Mouse (Mus musculus): ENCODE data around the gene Tenm3. TPM values are rescaled to one million over a fixed set of nuclear protein-coding genes. Genes with fewer than 3 reads are reported as not detected.

The Tenm3 gene
- total and polyA plus RNA-seq, 3 experiments, result 0.03 to 0.08 (median 0.07) TPM

GRCm38 (mm10) chr8:48437523-48438207 is 406.1 kb downstream of the Tenm3 start:
- no peak for DNase-seq (ENCODE audit: extremely low read depth)
- Histone ChIP-seq H3K27me3 (replicated peaks) (no peaks in the 10 kb centered on the region), H3K79me2 (replicated peaks; ENCODE audit: control insufficient read depth, extremely low read depth, insufficient read depth, poor library complexity, severe bottlenecking) (no peaks in the 10 kb centered on the region), H3K9ac (ENCODE audit: insufficient read depth, low read depth) (no peak overlapping the region), H3K27ac (ENCODE audit: insufficient read depth, low read depth) (no peak overlapping the region), H3K9me3 (replicated peaks; ENCODE audit: low read length) (peaks cover 39% of the 10 kb centered on the region), H3K36me3 (replicated peaks in 1 of 2; ENCODE audit: control insufficient read depth in 1 of 2, insufficient read depth in 1 of 2, low read length in 1 of 2) (no peaks in the 10 kb centered on the region), H3K4me1 (ENCODE audit: control insufficient read depth in 1 of 2, insufficient read depth in 2 of 2) (no peaks in the 10 kb centered on the region), H3K4me3 (replicated peaks in 1 of 3; ENCODE audit: low read depth in 2 of 3, low read length in 2 of 3, poor library complexity in 1 of 3) (no peak overlapping the region), H3K4me2 (ENCODE audit: insufficient read depth, low read depth, poor library complexity, severe bottlenecking) (no peak overlapping the region)
- dilution Hi-C loops (cut with MboI; ENCODE audit: extremely low pct_ligation_motif_present, extremely low pct_unique_long_range_greater_than_20kb, low sequenced_read_pairs), result no loop called here
- TF ChIP-seq MAX (IDR thresholded peaks at IDR 0.05; ENCODE audit: low read length), result no peak
- in situ Hi-C loops (cut with MboI; ENCODE audit: low pct_ligation_motif_present, low pct_unique_long_range_greater_than_20kb, low sequenced_read_pairs), result no loop called here

- Histone ChIP-seq H3K4me3 (replicated peaks in 1 of 3; ENCODE audit: low read depth in 2 of 3, low read length in 2 of 3, poor library complexity in 1 of 3) (no peak overlapping the region), H3K27ac (ENCODE audit: insufficient read depth, low read depth) (no peak overlapping the region), H3K36me3 (replicated peaks in 1 of 2; ENCODE audit: control insufficient read depth in 1 of 2, insufficient read depth in 1 of 2, low read length in 1 of 2) (no peaks in the 10 kb centered on the region), H3K9ac (ENCODE audit: insufficient read depth, low read depth) (no peak overlapping the region), H3K9me3 (replicated peaks; ENCODE audit: low read length) (peaks cover 60% of the 10 kb centered on the region), H3K27me3 (replicated peaks) (no peaks in the 10 kb centered on the region), H3K79me2 (replicated peaks; ENCODE audit: control insufficient read depth, extremely low read depth, insufficient read depth, poor library complexity, severe bottlenecking) (no peaks in the 10 kb centered on the region), H3K4me2 (ENCODE audit: insufficient read depth, low read depth, poor library complexity, severe bottlenecking) (no peak overlapping the region), H3K4me1 (ENCODE audit: control insufficient read depth in 1 of 2, insufficient read depth in 2 of 2) (no peaks in the 10 kb centered on the region)
- dilution Hi-C loops (cut with MboI; ENCODE audit: extremely low pct_ligation_motif_present, extremely low pct_unique_long_range_greater_than_20kb, low sequenced_read_pairs), result no loop called here
- in situ Hi-C loops (cut with MboI; ENCODE audit: low pct_ligation_motif_present, low pct_unique_long_range_greater_than_20kb, low sequenced_read_pairs), result no loop called here
- no peak for DNase-seq (ENCODE audit: extremely low read depth)
- no peak for TF ChIP-seq RCOR1 (conservative IDR thresholded peaks at IDR 0.05; ENCODE audit: low read depth, low read length)
- TF ChIP-seq EP300 (IDR thresholded peaks at IDR 0.05; ENCODE audit: low read length), result no peak
- TF ChIP-seq USF2 (conservative IDR thresholded peaks at IDR 0.05; ENCODE audit: low read depth, low read length), result no peak
These were observed 418.6 kb downstream of the Tenm3 start for GRCm38 (mm10) chr8:48425101-48425500.

DNA sequence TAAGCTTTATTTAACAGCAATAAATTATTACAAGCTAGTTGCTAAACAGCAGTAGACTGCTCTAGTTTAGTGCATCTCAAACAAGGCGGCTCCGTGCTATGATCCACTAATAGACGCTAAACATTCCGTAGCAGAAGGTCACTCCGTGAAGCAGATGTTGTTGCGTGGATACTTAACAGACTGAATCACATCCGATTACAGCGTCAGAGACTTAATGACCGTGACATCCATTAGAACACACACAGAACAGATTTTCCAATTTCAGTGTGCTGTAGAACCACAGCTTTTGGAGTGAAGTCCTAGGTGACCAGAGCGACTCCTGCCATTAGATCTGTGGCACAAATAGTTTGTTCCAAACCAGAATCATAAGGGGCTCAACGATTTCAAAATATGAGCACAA is 426.0 kb downstream of the Tenm3 start:
- no peaks in the 10 kb centered on the region for H3K4me1 ChIP-seq (ENCODE audit: control insufficient read depth in 1 of 2, insufficient read depth in 2 of 2)
- DNase-seq (ENCODE audit: extremely low read depth), result no peak
- dilution Hi-C loops (cut with MboI; ENCODE audit: extremely low pct_ligation_motif_present, extremely low pct_unique_long_range_greater_than_20kb, low sequenced_read_pairs), result no loop called here
- H3K79me2 ChIP-seq (replicated peaks; ENCODE audit: control insufficient read depth, extremely low read depth, insufficient read depth, poor library complexity, severe bottlenecking), result no peaks in the 10 kb centered on the region
- peaks cover 53% of the 10 kb centered on the region for H3K9me3 ChIP-seq (replicated peaks; ENCODE audit: low read length)
- in situ Hi-C loops (cut with MboI; ENCODE audit: low pct_ligation_motif_present, low pct_unique_long_range_greater_than_20kb, low sequenced_read_pairs), result no loop called here
- no peak overlapping the region for H3K4me3 ChIP-seq (replicated peaks in 1 of 3; ENCODE audit: low read depth in 2 of 3, low read length in 2 of 3, poor library complexity in 1 of 3)
- no peak overlapping the region for H3K27ac ChIP-seq (ENCODE audit: insufficient read depth, low read depth)
- H3K36me3 ChIP-seq (replicated peaks in 1 of 2; ENCODE audit: control insufficient read depth in 1 of 2, insufficient read depth in 1 of 2, low read length in 1 of 2), result no peaks in the 10 kb centered on the region
- H3K27me3 ChIP-seq (replicated peaks), result no peaks in the 10 kb centered on the region
- no peak overlapping the region for H3K4me2 ChIP-seq (ENCODE audit: insufficient read depth, low read depth, poor library complexity, severe bottlenecking)
- no peak overlapping the region for H3K9ac ChIP-seq (ENCODE audit: insufficient read depth, low read depth)
- TF ChIP-seq KAT2A (IDR thresholded peaks at IDR 0.05; ENCODE audit: insufficient replicate concordance, low read length) (no peak), TBP (conservative IDR thresholded peaks at IDR 0.05; ENCODE audit: low read depth, low read length) (no peak), TCF12 (IDR thresholded peaks at IDR 0.05; ENCODE audit: low read depth, low read length) (no peak), NRF1 (IDR thresholded peaks at IDR 0.05; ENCODE audit: low read depth, low read length) (no peak), ZKSCAN1 (IDR thresholded peaks at IDR 0.05; ENCODE audit: borderline replicate concordance, low read depth, low read length) (no peak), GABPA (IDR thresholded peaks at IDR 0.05; ENCODE audit: insufficient replicate concordance, low read depth, low read length) (no peak), CHD2 (IDR thresholded peaks at IDR 0.05; ENCODE audit: low read length) (no peak), RCOR1 (conservative IDR thresholded peaks at IDR 0.05; ENCODE audit: low read depth, low read length) (no peak), SMC3 (IDR thresholded peaks at IDR 0.05; ENCODE audit: low read depth, low read length) (no peak), USF1 (IDR thresholded peaks at IDR 0.05; ENCODE audit: low read depth, low read length) (no peak), PAX5 (IDR thresholded peaks at IDR 0.05; ENCODE audit: low read length) (no peak)

Measured in CH12.LX (cell line).